Mouse (Mus musculus): ENCODE measurements at regions not wholly inside any gene's neighbourhood (a gene's known extent, or its start where the extent isn't known, plus 50 kb on each side); places are given as distances from the start of the nearest gene placed in this dataset.

GRCm38 (mm10) chr14:76223036-76223650 is 112.5 kb downstream of the Nufip1 start:
- ATAC-seq (ENCODE audit: low FRiP score), result no peak
- Histone ChIP-seq H3K9ac (replicated peaks; ENCODE audit: low read length, poor library complexity, severe bottlenecking) (no peak overlapping the region), H3K27me3 (ENCODE audit: insufficient read depth, low read length) (no peaks in the 10 kb centered on the region), H3K27ac (ENCODE audit: low read depth, low read length) (no peak overlapping the region), H3K9me3 (ENCODE audit: low read length) (no peaks in the 10 kb centered on the region), H3K36me3 (ENCODE audit: insufficient read depth, low read length) (no peaks in the 10 kb centered on the region), H3K4me2 (ENCODE audit: low read depth, low read length, poor library complexity, severe bottlenecking) (no peak overlapping the region), H3K4me1 (ENCODE audit: insufficient read depth, low read length) (0 out of 2 replicates have a peak, but pooled peaks cover 2% of the 10 kb centered on the region), H3K4me3 (ENCODE audit: low read depth, low read length) (no peak overlapping the region)
- WGBS, result 93% methylated on average over 8 of the region's 8 CpGs
- DNase-seq (ENCODE audit: low spot score), result no peak
- no peak for TF ChIP-seq CTCF (IDR thresholded peaks at IDR 0.05)

GRCm38 (mm10) chr14:76223903-76224302 is 113.2 kb downstream of the Nufip1 start:
- no peak for DNase-seq (ENCODE audit: low spot score)
- 0 out of 2 replicates have a peak, but pooled peaks cover 2% of the 10 kb centered on the region for H3K4me1 ChIP-seq (ENCODE audit: insufficient read depth, low read length)
- no peak overlapping the region for H3K4me2 ChIP-seq (ENCODE audit: low read depth, low read length, poor library complexity, severe bottlenecking)
- WGBS, result 96% methylated on average over 2 of the region's 2 CpGs
- ATAC-seq (ENCODE audit: low FRiP score), result no peak
- H3K27me3 ChIP-seq (ENCODE audit: insufficient read depth, low read length), result no peaks in the 10 kb centered on the region
- H3K9ac ChIP-seq (replicated peaks; ENCODE audit: low read length, poor library complexity, severe bottlenecking), result no peak overlapping the region
- H3K36me3 ChIP-seq (ENCODE audit: insufficient read depth, low read length), result no peaks in the 10 kb centered on the region
- no peak overlapping the region for H3K4me3 ChIP-seq (ENCODE audit: low read depth, low read length)
- no peak overlapping the region for H3K27ac ChIP-seq (ENCODE audit: low read depth, low read length)
- no peak for TF ChIP-seq CTCF (IDR thresholded peaks at IDR 0.05)
- H3K9me3 ChIP-seq (ENCODE audit: low read length), result no peaks in the 10 kb centered on the region

- Histone ChIP-seq H3K27ac (ENCODE audit: low read depth, low read length) (no peak overlapping the region), H3K27me3 (ENCODE audit: insufficient read depth, low read length) (no peaks in the 10 kb centered on the region), H3K36me3 (ENCODE audit: insufficient read depth, low read length) (no peaks in the 10 kb centered on the region), H3K4me2 (ENCODE audit: low read depth, low read length, poor library complexity, severe bottlenecking) (no peak overlapping the region), H3K4me1 (ENCODE audit: insufficient read depth, low read length) (0 out of 2 replicates have a peak, but pooled peaks cover 2% of the 10 kb centered on the region), H3K4me3 (ENCODE audit: low read depth, low read length) (no peak overlapping the region), H3K9ac (replicated peaks; ENCODE audit: low read length, poor library complexity, severe bottlenecking) (no peak overlapping the region), H3K9me3 (ENCODE audit: low read length) (no peaks in the 10 kb centered on the region)
- ATAC-seq (ENCODE audit: low FRiP score), result no peak
- DNase-seq (ENCODE audit: low spot score), result no peak
- WGBS, result 70% methylated on average over 12 of the region's 12 CpGs
- no peak for TF ChIP-seq CTCF (IDR thresholded peaks at IDR 0.05)
Measured at GRCm38 (mm10) chr14:76225532-76225931, 114.8 kb downstream of the Nufip1 start.

- no peak overlapping the region for H3K9ac ChIP-seq (replicated peaks; ENCODE audit: low read length, poor library complexity, severe bottlenecking)
- 75% methylated on average over 4 of the region's 4 CpGs for WGBS
- H3K9me3 ChIP-seq (ENCODE audit: low read length), result no peaks in the 10 kb centered on the region
- no peak for TF ChIP-seq CTCF (IDR thresholded peaks at IDR 0.05)
- H3K27me3 ChIP-seq (ENCODE audit: insufficient read depth, low read length), result no peaks in the 10 kb centered on the region
- H3K27ac ChIP-seq (ENCODE audit: low read depth, low read length), result no peak overlapping the region
- H3K36me3 ChIP-seq (ENCODE audit: insufficient read depth, low read length), result no peaks in the 10 kb centered on the region
- DNase-seq (ENCODE audit: low spot score) (no peak), ATAC-seq (ENCODE audit: low FRiP score) (no peak)
- no peak overlapping the region for H3K4me2 ChIP-seq (ENCODE audit: low read depth, low read length, poor library complexity, severe bottlenecking)
- no peak overlapping the region for H3K4me3 ChIP-seq (ENCODE audit: low read depth, low read length)
- H3K4me1 ChIP-seq (ENCODE audit: insufficient read depth, low read length), result 0 out of 2 replicates have a peak, but pooled peaks cover 2% of the 10 kb centered on the region
Measured at GRCm38 (mm10) chr14:76226621-76227297, 116.1 kb downstream of the Nufip1 start.

- Histone ChIP-seq H3K9ac (replicated peaks; ENCODE audit: low read length, poor library complexity, severe bottlenecking) (no peak overlapping the region), H3K4me3 (ENCODE audit: low read depth, low read length) (no peak overlapping the region), H3K36me3 (ENCODE audit: insufficient read depth, low read length) (no peaks in the 10 kb centered on the region), H3K9me3 (ENCODE audit: low read length) (no peaks in the 10 kb centered on the region), H3K27ac (ENCODE audit: low read depth, low read length) (no peak overlapping the region), H3K4me2 (ENCODE audit: low read depth, low read length, poor library complexity, severe bottlenecking) (no peak overlapping the region), H3K4me1 (ENCODE audit: insufficient read depth, low read length) (no peaks in the 10 kb centered on the region), H3K27me3 (ENCODE audit: insufficient read depth, low read length) (no peaks in the 10 kb centered on the region)
- ATAC-seq (ENCODE audit: low FRiP score) (no peak), DNase-seq (ENCODE audit: low spot score) (no peak)
- no peak for TF ChIP-seq CTCF (IDR thresholded peaks at IDR 0.05)
- WGBS, result 52% methylated on average over 9 of the region's 9 CpGs
Measured at GRCm38 (mm10) chr14:76228968-76229555, 118.4 kb downstream of the Nufip1 start.
